Mouse (Mus musculus) heart, postnatal 0 days (tissue): Measurements from ENCODE around the gene Srrt.

Experiments used
- CTCF ChIP-seq: IDR thresholded peaks from 2 replicates; pipeline ENCODE4 v1.5.1; 2016; ENCODE audit warnings: antibody characterized with exemption, control low read depth, low read depth
- EP300 ChIP-seq: IDR thresholded peaks from 2 replicates; pipeline ENCODE4 v1.6.1; 2016; ENCODE audit warnings: antibody characterized with exemption, low read depth

- TF ChIP-seq CTCF (peak; percentile 86), EP300 (no peak)
These were observed 26.2 kb upstream of the Srrt start, which contains the start of gene Slc12a9 for GRCm38 (mm10) chr5:137333512-137334174.
